Comparison of ENCODE assay signal across 16 mouse cellular contexts in genomic region chr6:30658619-30659018, GRCm38 (mm10). TPM values are rescaled to one million over a fixed set of nuclear protein-coding genes. Genes with fewer than 3 reads are reported as not detected.
"Had no signal": no experiment of that assay in that cellular context is flagged by ENCODE, and none has a peak within 500 bp of the region (broad histone marks: within the 10 kb centered on the region; RNA-seq: fewer than 3 reads in every experiment).

No protein-coding gene starts in this region.

- H3K27me3 ChIP-seq: liver, embryonic 15.5 days; midbrain, embryonic 12.5 days had no signal

- H3K36me3 ChIP-seq: liver, embryonic 15.5 days had no signal

- H3K9ac ChIP-seq: liver, embryonic 15.5 days; midbrain, embryonic 12.5 days had no signal

- ATAC-seq: intestine, postnatal 0 days had no signal

- H3K27ac ChIP-seq: layer of hippocampus, adult 2 months; liver, embryonic 15.5 days; macrophage; midbrain, embryonic 12.5 days had no signal

- DNase-seq: kidney, adult 9 months; kidney, postnatal 4 days; lung, adult 2 months; lung, postnatal 10 days; right cerebral cortex, postnatal 14 days; thymus, postnatal 36 days had no signal

- H3K9me3 ChIP-seq: liver, embryonic 15.5 days; megakaryocyte, embryonic 14.5 days; midbrain, embryonic 12.5 days had no signal

- H3K4me3 ChIP-seq: layer of hippocampus, adult 2 months; liver, embryonic 15.5 days; megakaryocyte, embryonic 14.5 days; midbrain, embryonic 12.5 days had no signal

- H3K4me2 ChIP-seq: liver, embryonic 11.5 days; liver, embryonic 15.5 days; midbrain, embryonic 12.5 days had no signal

RNA-seq across cellular contexts. Expression of gene Cpa1, which starts 19.6 kb away (rescaled TPM):
- polyA plus RNA-seq: macrophage had no signal

RNA-seq across cellular contexts. Expression of gene Cpa5, which starts 47.8 kb away (rescaled TPM):
- polyA plus RNA-seq: intestine, postnatal 0 days; liver, embryonic 11.5 days; lung, adult 2 months; macrophage; midbrain, postnatal 0 days; neural tube, embryonic 14.5 days; thymus, postnatal 0 days had no signal
